Mouse (Mus musculus): Measurements from ENCODE around the gene Cpz.
A peak's percentile ranks its signal among the peaks of the same experiment; 100 is the strongest.

Gene Cpz

DNA sequence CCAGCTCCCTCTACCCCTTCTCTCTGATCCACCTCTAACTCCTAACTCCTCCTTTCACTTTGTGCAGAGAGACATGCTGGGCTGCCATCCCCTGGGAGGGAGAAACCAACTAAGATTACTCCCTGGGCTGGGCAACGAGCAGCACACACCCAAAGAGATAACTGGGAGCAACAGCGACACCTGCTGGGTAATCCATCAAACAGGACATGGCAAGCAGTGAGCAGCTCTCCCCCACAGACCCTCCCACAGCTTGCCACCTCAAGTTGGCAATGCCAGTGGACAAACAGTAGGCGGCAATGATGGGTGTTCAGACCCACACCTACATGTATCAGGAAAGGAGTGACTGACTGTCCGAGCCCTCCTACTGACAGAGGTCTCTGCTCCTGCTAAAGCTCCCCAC, 4.9 kb upstream of the Cpz start:
- DNase-seq (ENCODE audit: extremely low spot score, low spot score), result peak; percentile 70

DNA sequence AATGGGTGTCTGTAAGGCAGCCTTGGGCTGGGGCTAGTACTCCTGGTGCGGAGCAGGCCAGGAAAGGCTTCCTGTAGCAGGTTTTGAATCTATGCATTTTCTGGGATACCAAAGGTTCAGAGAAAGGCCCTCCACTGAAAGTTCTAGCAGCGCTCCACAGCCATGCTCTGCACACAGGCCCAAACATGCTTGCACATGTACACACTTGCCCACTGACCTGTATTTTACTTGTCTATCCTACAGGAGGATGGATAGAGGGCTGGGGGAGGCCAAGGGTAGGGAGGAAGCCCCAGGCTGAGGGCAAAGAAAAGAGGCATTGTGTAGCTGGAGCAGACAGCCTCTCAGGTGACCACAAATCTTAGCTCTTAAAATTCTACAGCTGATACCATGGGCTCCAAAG, 1.1 kb downstream of the Cpz start:
- DNase-seq (ENCODE audit: extremely low spot score, low spot score), result no peak

DNA sequence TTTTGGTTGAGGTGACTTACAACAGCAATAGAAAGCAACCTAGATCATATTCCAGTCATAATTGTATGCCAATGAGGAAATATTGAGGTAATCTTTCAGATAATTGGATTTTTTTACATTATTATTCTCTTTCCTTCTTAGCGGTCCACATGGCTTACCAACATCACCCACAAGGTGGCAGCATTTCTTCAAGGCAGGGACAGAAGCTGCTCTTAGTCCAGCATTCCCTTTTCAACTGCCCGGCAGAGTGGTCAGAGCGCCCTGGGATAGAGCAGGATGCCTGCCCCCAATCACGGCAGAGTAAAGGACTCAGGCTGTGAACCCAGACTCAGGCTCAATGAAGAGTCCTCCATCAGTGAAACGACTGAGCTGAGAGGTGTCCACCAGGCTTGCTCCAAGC, 1.8 kb downstream of the Cpz start:
- peak; percentile 83 for DNase-seq (ENCODE audit: extremely low spot score, low spot score)

DNA sequence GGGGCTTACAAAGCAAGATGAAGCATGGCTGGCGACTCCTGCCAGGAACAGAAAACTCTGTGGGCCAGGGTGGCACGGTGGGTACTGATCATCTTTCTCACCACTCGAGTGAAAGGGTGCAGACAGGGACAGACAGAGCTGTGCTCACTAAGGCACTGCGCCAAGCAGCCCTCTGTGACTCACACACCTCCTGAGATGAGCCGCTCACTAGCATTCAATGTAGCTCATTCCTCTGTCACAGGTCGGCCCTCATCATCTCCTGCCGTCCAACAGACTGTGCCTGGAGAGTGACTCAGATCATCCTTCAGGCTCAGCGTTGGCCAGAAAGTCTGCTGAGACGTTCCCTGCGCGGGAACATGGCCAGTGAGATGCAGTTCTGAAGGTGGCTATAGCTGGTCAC, 8.7 kb downstream of the Cpz start:
- no peak for DNase-seq (ENCODE audit: extremely low spot score, low spot score)

DNA sequence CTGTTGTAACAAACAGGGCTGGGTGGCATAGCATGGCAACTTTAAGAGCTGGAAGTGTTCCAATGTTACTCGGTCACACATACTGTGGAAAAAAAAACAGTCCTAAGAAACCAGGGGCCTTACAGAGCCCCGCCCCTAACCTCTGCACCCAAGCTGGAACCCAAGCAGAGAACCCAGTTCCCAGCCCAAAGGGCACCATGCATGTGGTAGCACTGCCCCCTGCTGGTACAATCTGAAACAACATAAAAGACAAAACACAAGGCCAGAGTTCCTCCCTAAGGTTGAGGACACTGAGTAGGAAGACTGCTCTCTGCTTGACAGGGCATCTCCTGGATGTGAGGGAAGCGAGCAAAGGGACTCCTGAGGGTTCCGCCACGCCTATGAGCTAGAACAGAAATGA, 14.9 kb downstream of the Cpz start:
- peak; percentile 77 for DNase-seq (ENCODE audit: extremely low spot score, low spot score)

DNA sequence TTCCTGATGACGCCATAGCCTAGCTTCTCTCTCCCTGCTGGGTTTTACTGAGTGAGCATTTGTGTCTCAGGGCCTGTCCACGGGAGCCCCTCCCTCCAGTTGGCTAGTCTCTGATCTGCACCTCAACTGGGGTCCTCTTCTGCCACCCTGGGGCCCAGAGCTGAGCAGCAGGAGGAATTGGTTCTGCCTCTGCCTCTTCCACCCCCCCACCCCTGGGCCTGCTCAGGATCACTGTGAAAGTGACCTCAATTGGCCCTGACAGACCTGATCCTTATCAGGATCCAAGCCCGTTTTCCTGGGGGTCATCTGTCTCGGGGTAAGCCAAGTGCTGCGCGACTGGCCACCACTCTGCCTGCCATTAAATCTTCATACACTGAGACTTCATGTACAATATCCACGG, 20.5 kb downstream of the Cpz start:
- no peak for DNase-seq (ENCODE audit: extremely low spot score, low spot score)

DNA sequence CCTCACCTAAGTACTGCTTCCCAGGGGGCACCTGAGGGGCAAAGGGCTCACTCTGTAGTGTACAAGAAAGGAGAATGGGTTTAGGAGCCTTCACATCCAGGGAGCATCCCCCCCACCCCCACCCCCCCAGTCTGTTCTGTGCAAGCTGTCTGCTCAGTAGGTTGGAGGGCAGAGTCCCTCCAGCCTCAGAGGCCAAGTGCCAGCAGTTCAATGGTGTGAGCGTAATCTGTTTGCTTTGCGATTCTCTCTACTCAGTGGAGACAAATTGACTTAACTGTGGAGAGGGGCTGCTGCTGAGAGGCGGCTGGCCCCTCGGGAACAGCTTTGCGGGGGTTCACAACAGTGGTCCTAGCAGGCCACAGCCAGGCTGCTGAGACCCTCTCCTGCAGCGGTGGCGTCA, 28.2 kb downstream of the Cpz start:
- DNase-seq (ENCODE audit: extremely low spot score, low spot score), result no peak

DNA sequence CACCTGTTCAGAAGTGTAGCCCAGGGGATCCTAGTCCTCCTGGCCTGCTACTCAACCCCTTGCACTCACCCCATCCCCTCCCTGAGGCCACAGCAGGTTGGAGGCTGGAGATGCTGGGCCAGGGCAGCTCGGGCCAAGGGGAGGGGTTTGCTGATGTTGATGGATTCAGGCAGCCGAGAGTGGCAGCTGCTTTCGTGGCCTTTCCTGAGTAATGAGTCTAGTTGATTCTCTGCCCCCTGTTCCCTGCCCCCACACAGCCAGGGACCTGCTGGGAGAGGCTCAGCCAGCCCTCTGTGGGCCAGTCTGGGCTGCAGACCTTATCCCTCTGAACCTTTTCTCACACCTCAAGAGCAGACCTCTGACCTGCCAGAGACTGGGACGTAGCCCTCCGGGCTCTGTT, 29.5 kb downstream of the Cpz start:
- no peak for DNase-seq (ENCODE audit: extremely low spot score, low spot score)

DNA sequence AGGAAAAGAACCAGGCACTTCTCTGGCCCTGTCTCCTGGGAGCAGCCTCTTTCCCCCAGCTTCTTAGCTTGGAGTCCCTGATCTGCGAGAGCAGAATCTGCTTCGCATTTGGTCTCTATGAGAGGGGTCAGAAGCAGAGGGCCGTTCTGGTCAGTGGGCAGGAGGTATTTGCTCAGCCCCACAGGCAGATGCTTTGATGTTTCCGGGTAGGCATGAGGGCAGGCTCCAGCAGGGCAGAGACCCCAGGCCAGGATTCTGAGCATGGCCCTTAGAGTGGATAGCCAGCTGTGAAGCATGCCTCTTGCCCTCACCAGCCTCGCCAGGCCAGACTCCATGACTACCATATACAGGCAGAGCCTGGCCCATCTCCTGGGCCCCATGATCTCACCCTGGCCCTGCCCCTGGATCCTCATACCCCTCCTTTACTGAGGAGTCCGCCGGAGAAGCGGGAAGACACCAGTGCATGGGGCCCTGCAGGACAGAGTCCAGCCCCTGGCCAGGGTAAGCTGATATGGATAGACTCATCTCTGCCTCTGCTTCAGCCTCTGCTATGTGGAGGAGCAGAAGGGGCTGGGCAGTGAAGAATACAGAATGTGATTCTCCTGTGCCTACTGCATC, 30.6 kb downstream of the Cpz start:
- DNase-seq (ENCODE audit: extremely low spot score, low spot score), result peak; percentile 51

DNA sequence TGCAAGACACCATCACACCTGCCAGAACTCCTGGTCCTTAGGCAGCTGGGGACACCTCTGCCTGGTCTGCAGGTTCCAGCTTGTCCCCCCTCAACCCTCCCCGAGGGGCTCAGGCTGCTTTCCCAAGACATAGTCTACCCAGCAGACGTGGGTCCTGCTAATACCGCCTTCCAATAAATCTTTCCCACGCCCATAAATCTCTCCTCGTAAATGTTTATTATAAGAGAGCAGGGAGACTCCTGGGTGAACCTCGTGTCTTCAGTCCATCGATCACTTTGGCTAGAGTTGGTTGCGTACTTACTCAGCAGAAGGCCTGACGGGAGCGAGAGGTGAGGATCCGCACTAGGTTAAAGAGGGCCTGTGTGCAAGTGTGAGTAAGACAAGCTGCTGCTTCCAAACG, 31.7 kb downstream of the Cpz start:
- DNase-seq (ENCODE audit: extremely low spot score, low spot score), result no peak

DNA sequence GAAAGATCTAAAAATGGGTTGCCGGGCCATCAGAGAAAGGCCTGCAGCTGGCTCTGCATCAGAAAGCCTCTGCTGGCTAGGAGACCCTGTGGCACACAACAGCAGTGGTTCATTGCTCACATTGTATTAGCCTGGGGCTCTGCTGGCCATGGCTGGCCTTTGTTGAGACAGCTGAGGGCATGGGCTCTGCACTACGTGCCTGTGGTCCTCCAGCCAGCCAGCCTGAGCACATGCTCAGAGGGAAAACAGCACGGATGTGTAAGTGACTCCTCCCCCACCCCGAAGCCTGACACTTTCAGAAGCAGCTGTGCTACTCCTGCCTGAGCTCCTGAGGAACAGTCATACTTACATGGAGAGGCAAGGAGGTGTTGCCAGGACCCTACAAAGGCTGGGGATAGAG, 46.0 kb downstream of the Cpz start:
- no peak for DNase-seq (ENCODE audit: extremely low spot score, low spot score)

DNA sequence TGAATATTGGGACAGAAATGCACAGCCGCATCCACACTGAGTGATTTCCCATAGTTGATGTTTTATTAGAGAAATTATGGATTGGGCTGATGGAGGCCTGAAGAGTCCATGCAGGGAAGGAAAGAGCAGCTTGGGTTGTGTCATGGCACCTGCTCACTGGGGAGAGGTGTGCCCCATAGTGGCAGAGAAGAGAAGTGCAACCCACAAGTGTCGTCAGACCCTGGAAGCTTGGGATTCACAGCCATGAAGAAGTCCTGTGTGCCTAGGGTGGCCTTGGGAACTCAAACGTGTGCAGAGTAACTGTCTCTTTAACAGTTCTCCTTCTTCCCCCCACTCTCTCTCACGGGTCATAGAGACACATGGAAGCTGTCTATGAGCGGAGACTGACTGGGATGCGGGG, 50.3 kb downstream of the Cpz start:
- DNase-seq (ENCODE audit: extremely low spot score, low spot score), result peak; percentile 27

DNA sequence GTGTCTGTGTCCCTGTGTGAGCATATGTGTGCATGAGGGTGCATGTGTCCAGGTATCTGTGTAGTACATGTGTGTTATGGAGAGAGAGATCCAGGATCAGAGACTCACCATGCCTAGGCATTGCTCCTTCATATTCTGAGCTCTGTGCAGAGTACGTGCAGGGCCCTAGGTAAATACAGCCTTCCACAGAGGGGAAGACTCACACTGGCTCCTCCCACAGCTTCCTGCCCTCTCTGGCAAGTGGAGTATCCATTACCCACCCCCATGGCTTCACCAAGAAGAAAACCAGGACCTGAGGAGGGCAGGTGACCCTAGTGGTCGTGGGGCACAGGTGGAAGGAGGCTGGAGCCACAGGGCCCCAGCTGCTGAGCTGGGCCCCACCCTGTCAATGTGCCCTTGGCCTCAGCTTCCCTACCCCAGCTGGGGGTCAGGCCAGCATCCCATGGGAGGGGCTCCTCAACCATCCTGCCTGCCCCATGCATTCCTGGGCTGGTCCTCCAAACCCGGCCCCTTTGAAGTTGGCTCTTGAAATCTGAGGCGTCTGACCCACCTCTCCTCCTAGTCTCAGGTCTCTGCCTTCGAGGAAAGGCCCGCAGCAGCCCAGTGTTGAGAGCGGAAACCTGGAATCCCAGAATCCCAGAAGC, 54.5 kb downstream of the Cpz start:
- DNase-seq (ENCODE audit: extremely low spot score, low spot score), result no peak

DNA sequence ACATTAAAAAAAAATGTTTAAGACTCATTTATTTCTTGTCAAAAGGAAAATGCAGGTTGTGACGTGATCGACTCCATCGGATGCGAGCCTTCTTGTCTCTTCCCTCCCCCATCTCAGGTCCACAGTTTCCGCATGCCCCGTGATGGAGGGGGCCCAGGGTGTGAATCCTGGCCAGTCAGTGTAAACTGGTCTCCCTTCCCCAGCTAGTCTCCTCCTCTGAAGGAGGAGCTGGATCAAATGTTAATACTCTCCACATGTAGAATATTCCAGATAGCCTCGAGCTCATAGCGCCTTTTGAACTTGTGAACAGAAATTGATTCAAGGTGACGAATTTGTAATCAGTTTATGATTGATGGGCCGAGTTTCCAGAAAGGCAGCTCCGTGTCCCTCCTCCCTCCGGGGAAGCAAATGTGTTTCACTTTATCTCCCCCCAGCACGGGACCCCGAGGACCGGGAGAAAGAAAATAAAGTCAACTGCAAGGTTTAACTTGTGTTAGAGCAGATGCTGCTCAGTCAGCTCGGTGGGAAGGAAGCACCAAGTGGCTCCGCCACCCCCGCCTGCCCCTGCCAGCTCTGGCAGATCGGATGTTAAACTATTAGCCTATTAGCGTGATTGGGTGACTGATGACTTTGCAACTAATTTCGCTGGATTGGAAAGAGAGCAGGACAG, 59.4 kb downstream of the Cpz start:
- DNase-seq (ENCODE audit: extremely low spot score, low spot score), result peak; percentile 27

DNA sequence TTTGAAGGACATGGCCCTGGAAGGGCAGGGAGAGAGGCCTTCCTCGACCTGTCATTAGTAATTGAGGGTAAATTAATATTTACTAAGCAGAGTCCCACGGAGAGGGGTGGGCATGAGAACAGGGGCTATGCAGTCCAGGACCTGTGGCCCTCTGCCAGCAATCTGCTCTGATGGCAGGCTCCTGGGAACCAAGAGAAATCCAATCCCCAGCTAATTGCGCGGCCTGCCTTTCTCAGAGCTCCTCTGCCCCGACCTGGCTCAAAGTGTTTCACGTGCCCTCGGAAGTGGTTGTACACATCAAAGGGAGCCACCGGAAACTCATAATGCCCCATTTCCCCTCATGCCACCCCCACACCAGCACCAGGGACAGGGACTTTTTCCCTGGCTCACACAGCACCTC, 63.4 kb downstream of the Cpz start:
- no peak for DNase-seq (ENCODE audit: extremely low spot score, low spot score)

DNA sequence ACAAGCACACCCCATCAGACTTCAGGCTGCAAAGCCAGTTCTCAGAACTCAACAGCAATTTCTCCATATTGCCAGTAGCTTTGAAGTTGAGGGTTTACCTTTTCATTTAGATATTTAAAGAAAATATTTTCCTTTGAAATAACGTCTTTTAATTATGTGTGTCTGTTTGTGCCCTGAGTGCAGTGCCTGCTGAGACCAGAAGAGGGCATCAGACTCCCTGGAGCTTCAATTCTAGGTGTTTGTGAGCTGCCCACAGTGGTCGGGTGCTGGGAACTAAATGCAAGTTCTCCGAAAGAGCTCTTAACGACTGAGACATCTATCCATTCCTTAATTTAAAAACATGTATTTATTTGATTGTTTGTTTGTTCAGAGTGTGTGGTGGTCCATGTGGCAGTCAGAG, 65.7 kb downstream of the Cpz start:
- DNase-seq (ENCODE audit: extremely low spot score, low spot score), result no peak

DNA sequence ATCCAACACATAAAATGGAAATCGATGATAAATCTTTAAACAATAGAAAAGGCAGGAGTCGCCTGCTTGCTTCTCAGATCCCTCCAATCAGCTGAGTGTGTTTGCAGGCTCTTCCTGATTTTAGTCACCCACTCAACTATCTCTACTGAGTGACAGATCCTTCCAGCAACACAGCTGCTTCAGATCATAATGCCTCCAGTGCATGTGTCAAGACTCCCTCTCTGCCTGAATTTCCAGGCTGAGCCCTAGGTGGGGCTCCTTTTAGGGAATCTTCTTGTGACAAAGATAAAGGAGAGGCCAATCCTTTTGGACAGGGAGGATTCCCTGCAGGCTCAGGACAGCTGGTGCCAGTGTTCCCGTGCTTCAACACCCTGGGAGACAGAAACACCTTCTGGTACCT, 67.2 kb downstream of the Cpz start:
- no peak for DNase-seq (ENCODE audit: extremely low spot score, low spot score)

DNA sequence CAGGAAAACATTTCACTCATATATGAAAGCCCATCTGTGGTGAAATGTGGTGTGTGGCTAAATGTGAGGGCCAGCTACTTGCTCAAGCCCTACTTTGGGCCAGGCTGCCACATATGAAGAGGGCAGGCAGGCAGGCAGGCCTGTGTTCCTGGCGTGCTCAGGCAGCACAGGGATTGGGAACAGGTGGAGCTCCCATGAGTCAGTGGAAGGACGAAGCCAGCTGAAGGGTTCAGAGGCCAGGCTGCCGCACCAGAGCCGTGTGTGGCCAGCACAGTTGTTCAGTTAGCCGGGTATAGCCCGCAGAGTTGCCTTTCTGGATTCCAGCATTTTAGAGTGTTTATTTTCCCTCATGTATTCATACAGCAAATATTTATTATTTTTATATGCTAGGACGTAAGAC, 68.1 kb downstream of the Cpz start:
- DNase-seq (ENCODE audit: extremely low spot score, low spot score), result no peak

DNA sequence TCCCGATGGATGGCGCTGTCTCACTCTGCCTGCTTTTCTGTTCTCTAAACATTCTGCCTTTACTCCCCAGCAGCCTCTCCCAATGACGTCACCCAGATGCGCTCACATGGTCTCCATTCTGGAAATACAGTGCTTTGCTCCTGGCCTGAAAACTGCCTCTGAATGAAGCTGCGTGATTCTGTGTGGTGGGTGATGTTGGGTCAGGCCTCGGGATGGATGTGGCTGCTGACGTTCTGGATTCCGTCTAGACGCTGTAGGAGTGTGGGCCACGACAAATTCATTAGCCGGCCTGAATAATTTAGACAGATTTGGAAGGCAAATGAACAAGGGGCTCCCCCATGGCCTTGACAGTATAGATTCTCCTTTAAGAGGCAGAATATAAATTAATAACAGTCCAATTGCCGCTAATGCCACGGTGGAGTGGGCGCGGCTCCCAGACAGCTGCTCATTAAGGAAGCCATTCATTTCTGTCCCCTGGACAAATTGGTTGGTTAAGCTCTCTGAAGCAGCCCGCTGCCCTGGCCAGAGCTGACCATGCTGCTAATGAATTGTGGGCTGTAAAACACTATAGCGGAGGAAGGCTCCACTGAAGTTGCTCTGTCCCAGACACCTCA, 71.2 kb downstream of the Cpz start:
- DNase-seq (ENCODE audit: extremely low spot score, low spot score), result no peak
